Mouse (Mus musculus) kidney, adult 2 months (tissue): Measurements from ENCODE around the gene Il2rb.
A peak's percentile ranks its signal among the peaks of the same experiment; 100 is the strongest.

ENCODE experiments used
- CTCF ChIP-seq: fragments of 200-500 bp; conservative IDR thresholded peaks from 2 replicates; pipeline ENCODE4 v1.5.1; 2011; ENCODE audit warnings: low read depth, mild to moderate bottlenecking, control low read depth, low read length, moderate library complexity, mixed read lengths; ENCODE audit not compliant: insufficient read depth, insufficient read length
- POLR2A ChIP-seq: fragments of 200-500 bp; IDR thresholded peaks from one replicate; pipeline ENCODE4 v1.6.1; 2011; ENCODE audit warnings: low read depth, low read length, control low read depth

DNA sequence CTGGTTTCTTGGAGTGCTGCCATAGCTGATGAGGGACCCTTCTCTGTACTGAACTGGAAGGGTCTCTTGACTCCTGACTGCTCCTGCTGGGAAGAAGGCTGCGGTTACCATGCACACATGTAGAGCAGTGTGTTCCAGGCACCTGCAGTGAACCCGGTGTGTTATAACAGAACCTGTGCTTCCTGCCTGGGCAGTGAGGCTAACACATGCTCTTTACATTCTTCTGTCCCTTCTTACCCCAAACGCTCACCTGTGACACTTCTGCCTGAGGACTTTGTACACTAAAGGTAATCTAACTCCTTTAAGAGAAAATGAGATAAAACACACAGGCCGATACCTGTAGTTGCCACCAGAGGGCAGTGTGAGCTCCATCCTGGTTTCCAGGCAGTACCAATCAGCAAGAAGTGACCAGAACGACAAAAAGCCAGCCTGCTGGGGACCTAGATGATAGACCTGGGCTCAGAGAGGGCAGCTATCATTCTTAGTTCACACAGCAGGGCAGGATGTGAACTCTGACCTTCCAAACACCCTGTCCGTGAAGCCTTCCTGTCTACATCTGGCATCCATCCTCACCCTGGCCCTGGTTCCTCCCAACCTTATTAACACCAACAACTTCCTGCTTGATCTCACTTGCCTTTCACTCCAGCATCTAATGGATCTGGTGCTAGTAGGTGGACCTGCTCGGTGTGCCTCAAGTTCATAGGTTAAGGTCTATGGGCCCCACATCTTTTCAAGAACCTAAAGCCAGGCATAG, 19.5 kb upstream of the Il2rb start:
- TF ChIP-seq POLR2A (no peak), CTCF (peak; percentile 92)
